8 mouse cellular contexts compared by ENCODE assay signal in the genomic region with DNA sequence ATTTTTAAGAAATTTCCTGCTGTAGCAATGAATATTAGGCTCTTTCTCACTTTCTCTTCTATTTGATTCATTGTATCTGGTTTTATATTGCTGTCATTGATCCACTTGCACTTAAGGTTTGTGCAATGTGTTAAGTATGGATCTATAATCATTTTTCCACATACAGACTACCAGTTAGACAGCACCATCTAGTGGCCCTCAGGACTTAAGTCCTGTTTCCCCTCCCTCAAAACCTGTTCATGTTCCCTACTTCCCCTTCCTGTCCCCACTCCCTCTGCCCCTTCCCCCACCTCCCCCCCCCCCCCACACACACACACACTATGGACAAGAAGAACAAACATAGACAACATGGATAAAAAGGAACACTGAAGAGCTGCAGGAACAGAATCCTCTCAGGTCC. TPM values are rescaled to one million over a fixed set of nuclear protein-coding genes. Genes with fewer than 3 reads are reported as not detected.
"Had no signal": no experiment of that assay in that cellular context is flagged by ENCODE, and none has a peak within 500 bp of the region (broad histone marks: within the 10 kb centered on the region; RNA-seq: fewer than 3 reads in every experiment).

No protein-coding gene starts in this region.

RNA-seq across cellular contexts. Expression of a gene that starts 3.3 kb away (rescaled TPM):
- total RNA-seq: monocyte, adult 5-6 weeks had no signal

RNA-seq across cellular contexts. Expression of a gene that starts 17.3 kb away (rescaled TPM):
- total RNA-seq: layer of hippocampus, adult 8-10 months; layer of hippocampus, postnatal 10 days; layer of hippocampus, postnatal 36 days; left cerebral cortex, adult 2 months; left cerebral cortex, postnatal 10 days; left cerebral cortex, postnatal 36 days; liver, adult 2 months; monocyte, adult 5-6 weeks had no signal

RNA-seq across cellular contexts. Expression of a gene that starts 46.7 kb away (rescaled TPM):
- total RNA-seq: monocyte, adult 5-6 weeks had no signal
